Mouse (Mus musculus): ENCODE results near the gene Cct7. TPM values are rescaled to one million over a fixed set of nuclear protein-coding genes. Genes with fewer than 3 reads are reported as not detected.

Gene Cct7
- polyA plus RNA-seq, 1 experiment from 2014 or later: 559 TPM

DNA sequence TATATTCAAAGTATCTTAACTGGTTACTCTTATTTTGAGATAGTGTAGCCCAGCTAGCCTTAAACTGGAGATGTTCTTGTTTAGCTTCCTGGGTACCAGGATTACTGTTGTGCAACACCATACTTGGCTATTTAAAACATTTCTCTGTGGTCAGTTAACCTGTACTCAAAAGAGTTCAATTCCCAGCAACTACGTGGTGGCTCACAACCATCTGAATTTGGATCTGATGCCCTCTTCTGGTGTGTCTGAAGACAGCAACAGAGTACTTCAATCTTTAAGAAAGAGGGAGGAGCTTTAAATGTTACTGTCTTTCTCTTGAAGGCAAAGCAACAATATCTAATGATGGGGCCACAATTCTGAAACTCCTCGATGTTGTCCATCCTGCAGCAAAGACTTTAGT lies 8.3 kb downstream of the Cct7 start:
- Histone ChIP-seq H3K27ac (replicated peaks) (no peak overlapping the region), H3K4me1 (peaks cover 41% of the 10 kb centered on the region), H3K36me3 (peaks cover 50% of the 10 kb centered on the region), H3K9me3 (replicated peaks) (no peaks in the 10 kb centered on the region), H3K4me3 (replicated peaks) (no peak overlapping the region), H3K4me2 (no peak overlapping the region), H3K27me3 (replicated peaks) (no peaks in the 10 kb centered on the region), H3K9ac (replicated peaks) (no peak overlapping the region)
- ATAC-seq (ENCODE audit: low FRiP score): no peak
- WGBS: 90% methylated on average over 2 of the region's 2 CpGs

DNA sequence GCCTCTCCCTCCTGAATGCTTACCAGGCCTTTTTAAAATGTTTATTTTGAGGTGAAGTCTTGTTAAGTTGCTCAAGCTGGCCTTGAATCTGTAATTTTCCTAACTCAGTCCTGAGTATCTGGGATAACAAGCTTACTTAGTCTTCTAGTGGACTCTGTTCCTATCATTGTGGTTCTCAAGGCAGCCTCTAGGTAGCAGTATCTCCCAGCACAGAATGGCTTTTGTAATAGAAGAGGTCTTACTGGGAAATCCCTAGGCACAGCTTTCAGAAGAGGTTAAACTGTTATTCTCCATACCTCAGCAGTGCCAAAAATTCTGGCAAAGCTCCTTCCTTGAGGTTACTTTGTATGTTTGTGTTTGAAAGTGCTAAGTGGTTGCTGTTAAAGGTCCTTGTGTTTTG lies 14.1 kb downstream of the Cct7 start:
- H3K36me3 ChIP-seq: peaks cover 96% of the 10 kb centered on the region
- H3K4me3 ChIP-seq (replicated peaks): no peak overlapping the region
- H3K9ac ChIP-seq (replicated peaks): no peak overlapping the region
- no peak for ATAC-seq (ENCODE audit: low FRiP score)
- H3K4me1 ChIP-seq: no peaks in the 10 kb centered on the region
- no peak overlapping the region for H3K4me2 ChIP-seq
- H3K27ac ChIP-seq (replicated peaks): no peak overlapping the region
- H3K27me3 ChIP-seq (replicated peaks): no peaks in the 10 kb centered on the region
- H3K9me3 ChIP-seq (replicated peaks): no peaks in the 10 kb centered on the region

DNA sequence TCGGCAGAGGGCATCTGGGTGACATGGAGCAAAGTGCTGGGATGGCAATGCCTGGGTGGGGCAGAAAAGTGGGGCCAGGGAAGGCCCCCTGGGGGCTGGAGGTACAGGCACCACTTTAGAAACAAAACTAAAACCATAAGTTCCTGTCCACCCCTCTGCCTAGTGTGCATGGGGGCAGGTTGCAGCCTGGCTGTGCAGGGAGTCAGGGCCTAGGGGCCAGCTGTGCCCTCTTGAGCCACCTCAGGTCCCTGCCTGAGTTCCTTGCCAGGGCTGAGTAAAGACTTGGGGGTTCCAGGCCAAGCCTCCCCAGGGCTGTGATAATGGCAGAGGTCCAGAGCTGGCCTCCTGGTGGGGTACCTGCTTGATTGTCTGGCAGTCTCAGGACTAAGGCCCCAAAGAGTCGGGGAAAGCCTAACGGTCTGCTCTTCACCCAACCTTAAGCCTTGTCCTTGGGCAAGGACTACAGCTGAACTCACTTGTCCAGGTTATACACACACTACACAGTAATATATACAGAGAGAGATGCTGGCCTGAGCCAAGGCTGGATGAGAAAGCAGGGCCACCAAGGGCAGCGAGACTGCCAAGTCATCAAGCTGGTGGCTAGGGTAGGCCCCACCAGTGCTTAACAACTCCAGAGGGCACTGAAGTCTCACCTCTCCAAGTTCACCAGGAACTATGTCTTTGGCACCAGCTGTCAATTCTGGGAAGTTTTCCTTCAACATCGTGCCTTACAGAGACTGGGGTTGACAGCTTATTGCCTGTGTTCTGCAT lies 18.5 kb downstream of the Cct7 start:
- Histone ChIP-seq H3K27ac (replicated peaks) (no peak overlapping the region), H3K4me1 (no peaks in the 10 kb centered on the region), H3K4me2 (no peak overlapping the region), H3K9ac (replicated peaks) (no peak overlapping the region), H3K9me3 (replicated peaks) (no peaks in the 10 kb centered on the region), H3K27me3 (replicated peaks) (no peaks in the 10 kb centered on the region), H3K4me3 (replicated peaks) (no peak overlapping the region), H3K36me3 (peaks cover 73% of the 10 kb centered on the region)
- 74% methylated on average over 5 of the region's 5 CpGs for WGBS
- ATAC-seq (ENCODE audit: low FRiP score): no peak

DNA sequence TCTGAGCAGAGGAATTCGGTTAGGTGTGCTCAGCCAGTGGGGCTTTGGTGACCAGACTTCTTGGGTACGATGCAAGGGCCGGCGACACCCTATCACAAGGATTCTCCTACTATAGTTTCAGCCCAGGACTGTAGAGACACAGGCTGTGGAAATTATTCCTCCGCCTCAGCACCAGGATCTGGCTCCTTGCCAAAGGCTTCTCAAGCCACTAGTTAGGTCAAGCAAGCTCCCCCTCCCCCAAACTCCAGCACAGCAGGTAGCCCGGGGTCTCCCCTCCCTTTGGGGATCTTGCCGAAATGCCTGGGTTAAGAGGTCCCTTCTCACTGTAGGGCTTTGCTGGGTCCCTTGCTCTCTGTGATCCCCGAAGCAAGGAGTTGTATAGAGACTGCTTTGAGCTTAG lies 20.6 kb downstream of the Cct7 start:
- Histone ChIP-seq H3K36me3 (peaks cover 68% of the 10 kb centered on the region), H3K27me3 (replicated peaks) (no peaks in the 10 kb centered on the region), H3K4me1 (no peaks in the 10 kb centered on the region), H3K9me3 (replicated peaks) (no peaks in the 10 kb centered on the region), H3K4me3 (replicated peaks) (no peak overlapping the region), H3K27ac (replicated peaks) (no peak overlapping the region), H3K9ac (replicated peaks) (no peak overlapping the region), H3K4me2 (no peak overlapping the region)
- ATAC-seq (ENCODE audit: low FRiP score): no peak
- WGBS: 58% methylated on average over 8 of the region's 8 CpGs

DNA sequence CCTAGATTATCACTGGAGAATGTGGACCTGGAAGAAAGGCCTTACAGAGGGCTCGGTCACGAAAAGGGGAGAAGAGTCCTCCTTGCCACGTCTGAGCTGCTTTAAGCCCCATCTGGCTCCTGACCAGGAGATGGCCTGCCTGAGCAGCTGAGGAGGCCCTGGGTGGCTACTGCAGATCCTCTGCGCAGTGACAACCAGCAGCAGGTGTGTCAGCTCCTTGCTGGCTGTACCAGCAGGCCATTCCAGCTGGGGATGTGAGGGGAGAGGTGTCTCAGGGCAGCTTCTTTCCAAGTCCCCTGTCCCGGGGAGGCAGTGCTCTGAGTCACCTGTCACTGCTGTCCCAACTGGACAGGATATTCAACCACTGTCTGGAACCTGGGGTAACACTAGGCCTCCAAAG lies 21.2 kb downstream of the Cct7 start:
- 56% methylated on average over 5 of the region's 5 CpGs for WGBS
- Histone ChIP-seq H3K27ac (replicated peaks) (no peak overlapping the region), H3K9ac (replicated peaks) (no peak overlapping the region), H3K4me1 (no peaks in the 10 kb centered on the region), H3K27me3 (replicated peaks) (no peaks in the 10 kb centered on the region), H3K4me2 (no peak overlapping the region), H3K9me3 (replicated peaks) (no peaks in the 10 kb centered on the region), H3K4me3 (replicated peaks) (no peak overlapping the region), H3K36me3 (peaks cover 62% of the 10 kb centered on the region)
- ATAC-seq (ENCODE audit: low FRiP score): no peak

DNA sequence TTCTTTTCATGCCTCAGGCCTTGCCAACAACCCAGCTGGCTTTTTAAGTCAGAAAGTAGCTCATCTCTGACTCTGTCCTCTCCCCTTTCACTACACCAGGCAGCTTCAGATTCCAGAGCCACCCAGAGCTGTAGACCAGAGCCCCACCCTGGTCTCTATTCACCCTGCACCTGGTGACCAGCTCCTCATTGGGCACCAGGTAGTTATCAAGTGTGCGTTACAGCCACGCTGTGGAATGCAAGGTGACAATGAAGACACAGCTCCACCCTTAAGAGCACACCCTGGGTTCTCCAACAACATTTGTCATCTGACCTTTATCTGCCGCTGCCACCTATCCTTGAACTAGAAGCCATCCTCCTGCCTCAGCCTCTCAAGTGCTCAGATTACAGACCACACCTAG lies 24.3 kb downstream of the Cct7 start:
- H3K27me3 ChIP-seq (replicated peaks): peaks cover 3% of the 10 kb centered on the region; the same call in 1 of the 2 replicates
- 90% methylated on average over 3 of the region's 3 CpGs for WGBS
- H3K9ac ChIP-seq (replicated peaks): no peak overlapping the region
- no peaks in the 10 kb centered on the region for H3K9me3 ChIP-seq (replicated peaks)
- H3K4me1 ChIP-seq: 0 out of 2 replicates have a peak, but pooled peaks cover 2% of the 10 kb centered on the region
- peaks cover 43% of the 10 kb centered on the region for H3K36me3 ChIP-seq
- ATAC-seq (ENCODE audit: low FRiP score): no peak
- no peak overlapping the region for H3K4me2 ChIP-seq
- no peak overlapping the region for H3K4me3 ChIP-seq (replicated peaks)
- no peak overlapping the region for H3K27ac ChIP-seq (replicated peaks)

DNA sequence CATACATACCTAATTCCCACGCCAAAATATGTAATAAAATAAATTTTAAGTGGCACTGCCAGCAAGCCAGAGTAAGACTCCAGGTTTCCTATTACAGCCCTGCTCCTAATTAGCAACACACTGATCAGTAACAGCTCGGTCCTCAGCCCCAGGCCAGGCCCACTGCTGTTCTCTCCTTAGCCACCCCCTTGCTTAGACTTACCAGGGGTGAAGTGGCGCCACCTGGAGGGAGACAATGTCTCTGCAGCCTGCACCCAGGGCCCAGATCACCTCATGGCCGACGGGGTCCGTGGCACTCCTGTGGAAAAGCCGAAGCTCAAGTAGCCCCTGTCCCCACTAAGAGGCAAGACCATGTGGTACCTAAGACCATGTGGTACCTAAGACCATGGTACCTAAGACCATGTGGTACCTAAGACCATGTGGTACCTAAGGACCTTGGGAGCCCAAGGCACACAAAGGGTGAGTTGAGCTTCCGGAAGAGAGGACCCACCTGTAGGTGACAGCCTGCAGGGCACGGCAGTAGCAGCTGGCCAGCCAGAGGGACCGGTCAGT lies 26.1 kb downstream of the Cct7 start:
- Histone ChIP-seq H3K9me3 (replicated peaks) (no peaks in the 10 kb centered on the region), H3K27ac (replicated peaks) (no peak overlapping the region), H3K27me3 (replicated peaks) (peaks cover 3% of the 10 kb centered on the region; the same call in 1 of the 2 replicates), H3K9ac (replicated peaks) (no peak overlapping the region), H3K4me1 (peaks cover 4% of the 10 kb centered on the region; the same call in 1 of the 2 replicates), H3K36me3 (peaks cover 42% of the 10 kb centered on the region), H3K4me2 (no peak overlapping the region), H3K4me3 (replicated peaks) (no peak overlapping the region)
- WGBS: 40% methylated on average over 10 of the region's 10 CpGs
- no peak for ATAC-seq (ENCODE audit: low FRiP score)

DNA sequence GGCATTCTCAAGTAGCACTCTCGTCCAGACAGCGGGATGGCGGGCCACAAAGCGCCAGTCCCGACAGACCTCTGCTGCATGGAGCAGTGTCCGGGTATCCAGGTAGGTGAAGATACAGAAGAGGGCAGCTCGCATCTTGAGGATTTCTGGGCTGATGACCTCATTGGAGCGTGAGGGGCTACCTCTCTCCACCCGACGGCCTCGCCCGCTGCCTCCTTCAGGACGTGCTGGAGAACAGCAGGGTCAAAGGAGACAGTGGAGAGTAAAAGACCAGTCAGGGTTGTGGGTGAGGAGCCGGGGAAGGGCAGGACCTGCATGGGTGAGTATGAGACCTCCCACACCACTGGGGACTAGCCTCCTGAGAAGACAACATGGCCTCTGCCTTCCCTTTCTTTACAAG lies 27.1 kb downstream of the Cct7 start:
- no peak overlapping the region for H3K27ac ChIP-seq (replicated peaks)
- no peak overlapping the region for H3K4me3 ChIP-seq (replicated peaks)
- H3K9ac ChIP-seq (replicated peaks): no peak overlapping the region
- peaks cover 32% of the 10 kb centered on the region for H3K36me3 ChIP-seq
- peaks cover 3% of the 10 kb centered on the region; the same call in 1 of the 2 replicates for H3K27me3 ChIP-seq (replicated peaks)
- no peak overlapping the region for H3K4me2 ChIP-seq
- H3K4me1 ChIP-seq: peaks cover 4% of the 10 kb centered on the region; the same call in 1 of the 2 replicates
- no peaks in the 10 kb centered on the region for H3K9me3 ChIP-seq (replicated peaks)
- ATAC-seq (ENCODE audit: low FRiP score): no peak
- 50% methylated on average over 14 of the region's 14 CpGs for WGBS

DNA sequence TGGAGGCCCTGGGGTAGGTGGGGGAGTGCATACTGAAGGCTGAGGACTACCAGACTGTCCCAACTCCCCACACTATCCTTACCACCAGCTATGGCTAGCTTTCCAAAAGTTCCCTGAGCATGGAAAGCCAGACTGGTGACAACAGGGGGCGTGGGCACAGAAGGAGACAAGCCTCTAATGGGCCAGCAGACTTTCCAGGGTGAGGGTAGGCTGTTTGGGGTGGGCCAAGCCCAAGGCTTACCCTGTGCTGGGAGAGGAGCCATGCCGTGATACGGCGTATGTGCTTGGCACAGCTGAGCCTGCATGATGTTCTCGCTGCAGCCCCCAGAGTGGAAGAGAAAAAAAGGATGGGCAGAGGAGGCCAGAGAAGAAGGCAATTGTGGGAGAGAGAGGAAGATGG lies 28.7 kb downstream of the Cct7 start:
- no peaks in the 10 kb centered on the region for H3K9me3 ChIP-seq (replicated peaks)
- peaks cover 21% of the 10 kb centered on the region for H3K36me3 ChIP-seq
- no peak overlapping the region for H3K27ac ChIP-seq (replicated peaks)
- no peak overlapping the region for H3K4me2 ChIP-seq
- no peak for ATAC-seq (ENCODE audit: low FRiP score)
- H3K4me1 ChIP-seq: peaks cover 19% of the 10 kb centered on the region
- WGBS: 80% methylated on average over 5 of the region's 5 CpGs
- no peak overlapping the region for H3K4me3 ChIP-seq (replicated peaks)
- no peak overlapping the region for H3K9ac ChIP-seq (replicated peaks)
- peaks cover 19% of the 10 kb centered on the region for H3K27me3 ChIP-seq (replicated peaks)

DNA sequence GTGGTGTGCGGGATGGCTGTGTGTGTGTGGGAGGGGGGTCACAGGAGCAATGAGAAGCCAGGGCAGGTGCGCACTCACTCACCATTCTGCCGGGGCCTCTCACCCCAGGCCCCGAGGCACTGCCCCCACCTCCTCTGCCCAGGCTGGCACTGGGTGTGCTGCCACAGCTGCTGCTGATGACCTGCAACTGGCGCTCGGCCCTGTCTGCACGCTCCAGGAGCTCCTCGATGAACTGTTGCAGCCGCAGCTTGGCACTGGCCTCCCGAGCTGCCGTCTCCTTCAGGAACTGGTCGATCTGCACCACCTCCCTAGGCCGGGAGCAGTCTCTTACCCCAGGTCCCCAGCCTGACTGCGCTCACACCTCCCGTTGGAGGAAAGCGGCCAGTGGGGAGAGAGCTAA lies 29.4 kb downstream of the Cct7 start:
- no peak; the same call in 1 of the 2 replicates for ATAC-seq (ENCODE audit: low FRiP score)
- Histone ChIP-seq H3K27me3 (replicated peaks) (peaks cover 26% of the 10 kb centered on the region), H3K9me3 (replicated peaks) (no peaks in the 10 kb centered on the region), H3K4me1 (peaks cover 20% of the 10 kb centered on the region), H3K36me3 (peaks cover 14% of the 10 kb centered on the region), H3K9ac (replicated peaks) (no peak overlapping the region), H3K27ac (replicated peaks) (no peak overlapping the region), H3K4me2 (no peak overlapping the region), H3K4me3 (replicated peaks) (no peak overlapping the region)
- 67% methylated on average over 16 of the region's 16 CpGs for WGBS

DNA sequence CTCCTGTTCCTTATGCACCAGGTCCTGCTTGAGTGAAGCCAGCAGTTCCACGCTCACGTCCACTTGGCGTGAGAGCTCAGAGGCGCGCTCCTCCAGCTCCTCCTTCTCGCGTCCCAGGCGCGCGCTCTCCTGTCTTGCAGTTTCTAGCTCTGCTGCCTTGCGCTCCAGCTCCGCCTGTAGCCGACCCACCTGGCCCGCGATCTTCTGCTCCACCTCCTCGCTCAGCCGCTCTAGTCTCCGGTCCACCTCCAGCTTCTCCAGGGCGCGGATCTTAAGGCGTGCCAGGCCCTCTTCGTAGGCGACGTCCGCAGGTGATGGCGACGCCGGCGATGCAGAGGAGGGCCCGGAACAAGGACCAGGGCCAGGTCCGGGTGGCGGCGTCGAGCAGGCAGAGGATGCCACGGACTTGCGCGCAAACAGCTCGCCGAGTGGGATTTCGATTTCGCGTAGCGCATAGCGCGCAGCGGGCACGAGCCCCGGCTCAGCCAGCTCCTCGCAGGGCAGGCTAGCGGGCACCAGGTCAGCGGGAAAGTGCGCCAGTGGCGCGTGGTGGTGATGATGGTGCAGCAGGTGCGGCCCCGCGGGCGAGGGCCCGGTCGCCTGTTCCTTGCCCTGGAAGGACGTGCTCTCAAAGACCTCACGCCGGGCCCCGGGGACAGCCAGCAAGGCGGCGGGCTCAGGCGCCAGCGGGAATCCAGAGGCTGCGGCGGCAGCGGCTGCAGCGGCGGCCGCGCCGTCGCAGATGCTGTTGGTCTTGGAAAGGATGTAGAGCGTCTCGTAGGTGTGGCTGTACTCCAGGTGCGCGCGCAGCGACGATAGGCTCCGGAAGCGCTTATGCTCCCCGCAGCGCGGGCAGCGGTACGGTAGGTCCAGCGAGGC lies 32.8 kb downstream of the Cct7 start:
- peak overlapping the region; percentile 34 for H3K4me3 ChIP-seq (replicated peaks)
- H3K27ac ChIP-seq (replicated peaks): no peak overlapping the region
- no peak overlapping the region for H3K9ac ChIP-seq (replicated peaks)
- H3K9me3 ChIP-seq (replicated peaks): no peaks in the 10 kb centered on the region
- H3K4me1 ChIP-seq: peaks cover 20% of the 10 kb centered on the region
- H3K27me3 ChIP-seq (replicated peaks): peaks cover 43% of the 10 kb centered on the region
- H3K36me3 ChIP-seq: peaks cover 6% of the 10 kb centered on the region; the same call in 1 of the 2 replicates
- no peak; the same call in 1 of the 2 replicates for ATAC-seq (ENCODE audit: low FRiP score)
- peak overlapping the region; percentile 55 for H3K4me2 ChIP-seq
- 5% methylated on average over 92 of the region's 92 CpGs for WGBS

Measured in neural tube, embryonic 15.5 days (tissue).